Comparison of ENCODE assay signal across 8 mouse cellular contexts in the genomic region with DNA sequence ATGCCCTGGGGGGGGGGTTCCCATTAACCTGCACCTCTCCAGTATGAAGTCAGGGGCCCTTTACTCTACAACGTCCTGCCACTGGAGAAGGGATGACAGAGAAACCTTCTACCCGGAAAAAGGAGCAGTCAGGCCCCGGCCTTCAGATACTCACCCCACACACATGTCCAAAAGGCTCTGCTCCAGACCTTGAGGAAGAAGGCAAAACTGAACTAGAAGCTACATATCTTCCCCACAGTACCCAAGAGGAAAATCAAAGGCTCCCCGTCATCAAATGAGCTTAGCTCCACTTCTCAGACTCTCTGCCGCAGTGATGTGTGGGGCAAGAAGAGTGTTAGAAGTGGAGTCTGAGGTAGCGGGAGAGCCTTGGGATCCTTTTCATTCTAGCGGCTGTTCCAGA. TPM values are rescaled to one million over a fixed set of nuclear protein-coding genes. Genes with fewer than 3 reads are reported as not detected.
DNase-seq lines count a peak whose midpoint lies in the region; ATAC-seq and TF ChIP-seq lines count a peak whose summit lies in the region.

No protein-coding gene starts in this region.

- TF ChIP-seq CTCF in gastrocnemius, adult 2 months (IDR thresholded peaks at IDR 0.05): no peak
- no peak for TF ChIP-seq CTCF in C2C12 (IDR thresholded peaks at IDR 0.05; ENCODE audit: control insufficient read depth, insufficient read depth, insufficient read length)

- no peak overlapping the region for H3K9ac ChIP-seq in forebrain, embryonic 15.5 days (replicated peaks)
- peak overlapping the region; percentile 70 for H3K9ac ChIP-seq in liver, embryonic 12.5 days

- intact Hi-C loops in gastrocnemius, adult 2 months (cut with DNase I): no loop called here

- H3K79me3 ChIP-seq in C2C12 (ENCODE audit: low read depth): no peaks in the 10 kb centered on the region

- H3ac ChIP-seq in C2C12 (ENCODE audit: control insufficient read depth, insufficient read length, low read depth): peak overlapping the region; percentile 66

- no peak for DNase-seq in gastrocnemius, adult 2 months
- no peak for DNase-seq in gastrocnemius, postnatal 4 days (ENCODE audit: low spot score in 2 of 2)
- DNase-seq in layer of hippocampus, adult 11-12 months (ENCODE audit: low spot score): no peak
- DNase-seq in yolk sac, embryonic 10.5 days (ENCODE audit: low spot score): no peak
- no peak for DNase-seq in Muller cell, postnatal 12 days (ENCODE audit: inconsistent ontology term)

- peak overlapping the region; percentile 94 for H3K4me2 ChIP-seq in forebrain, embryonic 15.5 days (replicated peaks)
- H3K4me2 ChIP-seq in liver, embryonic 12.5 days: peak overlapping the region; percentile 88

- H3K27me3 ChIP-seq in C2C12 (ENCODE audit: control insufficient read depth, insufficient read depth, insufficient read length): no peaks in the 10 kb centered on the region
- H3K27me3 ChIP-seq in forebrain, embryonic 15.5 days: peaks cover 22% of the 10 kb centered on the region; the same call in 1 of the 2 replicates
- H3K27me3 ChIP-seq in liver, embryonic 12.5 days (replicated peaks): peaks cover 65% of the 10 kb centered on the region

- H3K9me3 ChIP-seq in forebrain, embryonic 15.5 days: no peaks in the 10 kb centered on the region
- H3K9me3 ChIP-seq in liver, embryonic 12.5 days (replicated peaks): no peaks in the 10 kb centered on the region

- H3K27ac ChIP-seq in gastrocnemius, adult 2 months: no peak overlapping the region
- H3K27ac ChIP-seq in forebrain, embryonic 15.5 days (replicated peaks): no peak overlapping the region
- H3K27ac ChIP-seq in liver, embryonic 12.5 days: no peak overlapping the region

- H3K79me2 ChIP-seq in C2C12 (ENCODE audit: control insufficient read depth, insufficient read depth): no peaks in the 10 kb centered on the region

- 51% methylated on average over 7 of the region's 7 CpGs for WGBS in forebrain, embryonic 15.5 days
- WGBS in liver, embryonic 12.5 days (ENCODE audit: insufficient replicate concordance): 55% methylated on average over 7 of the region's 7 CpGs

- H3K36me3 ChIP-seq in C2C12 (ENCODE audit: control insufficient read depth, insufficient read depth): no peaks in the 10 kb centered on the region
- H3K36me3 ChIP-seq in forebrain, embryonic 15.5 days: no peaks in the 10 kb centered on the region
- no peaks in the 10 kb centered on the region for H3K36me3 ChIP-seq in liver, embryonic 12.5 days

- peaks cover 34% of the 10 kb centered on the region for H3K4me1 ChIP-seq in forebrain, embryonic 15.5 days
- peaks cover 42% of the 10 kb centered on the region for H3K4me1 ChIP-seq in liver, embryonic 12.5 days

- H3K4me3 ChIP-seq in gastrocnemius, adult 2 months: peak overlapping the region; percentile 90
- peak overlapping the region; percentile 55 for H3K4me3 ChIP-seq in C2C12 (ENCODE audit: insufficient read depth, poor library complexity, severe bottlenecking)
- no peak overlapping the region; the same call in 1 of the 2 replicates for H3K4me3 ChIP-seq in forebrain, embryonic 15.5 days
- peak overlapping the region; percentile 64 for H3K4me3 ChIP-seq in liver, embryonic 12.5 days

- ATAC-seq in forebrain, embryonic 15.5 days (replicated peaks): no peak
- ATAC-seq in liver, embryonic 12.5 days: no peak

TF ChIP-seq in C2C12, 6 proteins besides CTCF, POLR2A, EP300 and RAD21:
- TF ChIP-seq USF1 (IDR thresholded peaks at IDR 0.05; ENCODE audit: low read depth) (no peak), MYOG (IDR thresholded peaks at IDR 0.05; ENCODE audit: control insufficient read depth, extremely low read depth, insufficient read length) (no peak), FOSL1 (IDR thresholded peaks at IDR 0.05; ENCODE audit: insufficient read depth, low read length, poor library complexity, severe bottlenecking) (no peak), MAX (IDR thresholded peaks at IDR 0.05) (no peak), CEBPB (IDR thresholded peaks at IDR 0.05; ENCODE audit: low read depth) (no peak), MYOD1 (IDR thresholded peaks at IDR 0.05; ENCODE audit: control insufficient read depth, insufficient read length, low read depth) (no peak)

RNA-seq across cellular contexts. Expression of a gene that starts 1.3 kb away (rescaled TPM):
- 1 to 10 TPM; 1.0 to 1.3 TPM for total RNA-seq in gastrocnemius, adult 2 months (2021)
- 10 to 100 TPM; 16.6 to 17.2 TPM for total RNA-seq in gastrocnemius, postnatal 4 days (2021)
- polyA plus RNA-seq in C2C12 (2012; fragmentation: generic; extraction: Trizol): 103 TPM
- polyA plus RNA-seq in forebrain, embryonic 15.5 days (2015; fragmentation: Nextera tagmentation; extraction: Ambion mirVana): 3.5 and 3.6 TPM in 2 replicates
- polyA plus RNA-seq in liver, embryonic 12.5 days (2016; fragmentation: Nextera tagmentation; extraction: Ambion mirVana): 83.5 and 90.2 TPM in 2 replicates

RNA-seq across cellular contexts. Expression of a gene that starts 18.7 kb away (rescaled TPM):
- not detected for total RNA-seq in gastrocnemius, adult 2 months (2021)
- total RNA-seq in gastrocnemius, postnatal 4 days (2021): not detected
- 0.48 TPM for polyA plus RNA-seq in C2C12 (2012; fragmentation: generic; extraction: Trizol)
- polyA plus RNA-seq in forebrain, embryonic 15.5 days (2015; fragmentation: Nextera tagmentation; extraction: Ambion mirVana): 2.3 and 4.3 TPM in 2 replicates
- 0.06 TPM in 1 of 2 replicates, not detected in the other for polyA plus RNA-seq in liver, embryonic 12.5 days (2016; fragmentation: Nextera tagmentation; extraction: Ambion mirVana)

RNA-seq across cellular contexts. Expression of a gene that starts 36.3 kb away (rescaled TPM):
- 1 to 10 TPM; 8.1 to 9.4 TPM for total RNA-seq in gastrocnemius, adult 2 months (2021)
- 10 to 100 TPM; 30.8 to 31.7 TPM for total RNA-seq in gastrocnemius, postnatal 4 days (2021)
- polyA plus RNA-seq in C2C12 (2012; fragmentation: generic; extraction: Trizol): 126 TPM
- polyA plus RNA-seq in forebrain, embryonic 15.5 days (2015; fragmentation: Nextera tagmentation; extraction: Ambion mirVana): 82.3 and 88.2 TPM in 2 replicates
- polyA plus RNA-seq in liver, embryonic 12.5 days (2016; fragmentation: Nextera tagmentation; extraction: Ambion mirVana): 22.4 TPM in 2 replicates

RNA-seq across cellular contexts. Expression of a gene that starts 49.5 kb away (rescaled TPM):
- 1 to 10 TPM; 1.2 to 1.5 TPM for total RNA-seq in gastrocnemius, adult 2 months (2021)
- 1 to 10 TPM in 1 of 2 experiments, under 1 TPM in 1; 0.75 to 1.2 TPM for total RNA-seq in gastrocnemius, postnatal 4 days (2021)
- polyA plus RNA-seq in C2C12 (2012; fragmentation: generic; extraction: Trizol): 10.5 TPM
- polyA plus RNA-seq in forebrain, embryonic 15.5 days (2015; fragmentation: Nextera tagmentation; extraction: Ambion mirVana): 11.0 and 12.8 TPM in 2 replicates
- polyA plus RNA-seq in liver, embryonic 12.5 days (2016; fragmentation: Nextera tagmentation; extraction: Ambion mirVana): 0.30 and 0.50 TPM in 2 replicates

RNA-seq across cellular contexts. Expression of a gene that starts 51.2 kb away (rescaled TPM):
- 1 to 10 TPM in 1 of 2 experiments, under 1 TPM in 1; 0.97 to 1.4 TPM for total RNA-seq in gastrocnemius, adult 2 months (2021)
- 1 to 10 TPM; 2.7 TPM for total RNA-seq in gastrocnemius, postnatal 4 days (2021)
- polyA plus RNA-seq in C2C12 (2012; fragmentation: generic; extraction: Trizol): 14.5 TPM
- polyA plus RNA-seq in forebrain, embryonic 15.5 days (2015; fragmentation: Nextera tagmentation; extraction: Ambion mirVana): not detected in 2 replicates
- polyA plus RNA-seq in liver, embryonic 12.5 days (2016; fragmentation: Nextera tagmentation; extraction: Ambion mirVana): not detected in 2 replicates

Comparison
In these comparisons a context has a peak if more than half of its experiments do, and no peak if none do; other contexts are left out.
1. RNA of a gene that starts 1.3 kb away (polyA plus RNA-seq): 103 TPM in C2C12 (single experiment) and 83.5 to 90.2 TPM in liver, embryonic 12.5 days; 3.5 to 3.6 TPM in forebrain, embryonic 15.5 days; every median in the first group is over 10 times any median in the second.